Mouse (Mus musculus): Measurements from ENCODE around the gene Xab2. TPM values are rescaled to one million over a fixed set of nuclear protein-coding genes. Genes with fewer than 3 reads are reported as not detected.

The Xab2 gene
- 42.8 and 43.2 TPM in 2 replicates for polyA plus RNA-seq (2016; fragmentation: Nextera tagmentation; extraction: Ambion mirVana)

GRCm38 (mm10) chr8:3621199-3621970, at the start of gene Xab2, which contains the start of gene Pet100:
TSS of gene Xab2 (minus strand) at chr8:3621316.
TSS of gene Pet100 (plus strand) at chr8:3621548.
- H3K27ac ChIP-seq, result no peak within 1 kb of the TSS
- peaks cover 26% of the 10 kb centered on the region for H3K36me3 ChIP-seq
- peak within 1 kb of the TSS; percentile 80 for H3K4me3 ChIP-seq
- H3K4me2 ChIP-seq, result peak within 1 kb of the TSS; percentile 79
- peak; percentile 97 for ATAC-seq
- H3K27me3 ChIP-seq (replicated peaks), result no peaks in the 10 kb centered on the region
- WGBS (ENCODE audit: insufficient replicate concordance), result under 1% methylated on average over 37 of the region's 37 CpGs
- no peaks in the 10 kb centered on the region for H3K9me3 ChIP-seq (replicated peaks)
- H3K4me1 ChIP-seq, result peaks cover 21% of the 10 kb centered on the region
- H3K9ac ChIP-seq, result peak within 1 kb of the TSS; percentile 77

GRCm38 (mm10) chr8:3670388-3670787, 49.3 kb upstream of the Xab2 start:
- Histone ChIP-seq H3K27ac (no peak overlapping the region), H3K4me3 (no peak overlapping the region), H3K4me1 (peaks cover 8% of the 10 kb centered on the region), H3K27me3 (replicated peaks) (no peaks in the 10 kb centered on the region; the same call in 1 of the 2 replicates), H3K9ac (no peak overlapping the region), H3K9me3 (replicated peaks) (no peaks in the 10 kb centered on the region), H3K4me2 (no peak overlapping the region), H3K36me3 (no peaks in the 10 kb centered on the region)
- no peak for ATAC-seq
- 49% methylated on average over 2 of the region's 2 CpGs for WGBS (ENCODE audit: insufficient replicate concordance)

GRCm38 (mm10) chr8:3665507-3665906, 44.4 kb upstream of the Xab2 start, which contains the start of gene Mcemp1:
TSS of gene Mcemp1 (plus strand) at chr8:3665754.
- Histone ChIP-seq H3K9ac (no peak within 1 kb of the TSS), H3K27ac (peak within 1 kb of the TSS; percentile 7; the same call in 1 of the 2 replicates), H3K27me3 (replicated peaks) (no peaks in the 10 kb centered on the region; the same call in 1 of the 2 replicates), H3K9me3 (replicated peaks) (no peaks in the 10 kb centered on the region), H3K4me3 (no peak within 1 kb of the TSS), H3K4me1 (no peaks in the 10 kb centered on the region), H3K36me3 (no peaks in the 10 kb centered on the region), H3K4me2 (no peak within 1 kb of the TSS)
- ATAC-seq, result no peak
- WGBS (ENCODE audit: insufficient replicate concordance), result 55% methylated on average over 6 of the region's 6 CpGs

GRCm38 (mm10) chr8:3664405-3664804, 43.3 kb upstream of the Xab2 start:
- Histone ChIP-seq H3K4me2 (no peak overlapping the region), H3K4me1 (0 out of 2 replicates have a peak, but pooled peaks cover 3% of the 10 kb centered on the region), H3K4me3 (no peak overlapping the region), H3K9me3 (replicated peaks) (no peaks in the 10 kb centered on the region), H3K9ac (no peak overlapping the region), H3K36me3 (no peaks in the 10 kb centered on the region), H3K27me3 (replicated peaks) (no peaks in the 10 kb centered on the region; the same call in 1 of the 2 replicates), H3K27ac (no peak overlapping the region; the same call in 1 of the 2 replicates)
- WGBS (ENCODE audit: insufficient replicate concordance), result 16% methylated on average over 4 of the region's 5 CpGs
- ATAC-seq, result 0 out of 2 replicates have a peak, but pooled peaks have one; percentile 8

- no peak overlapping the region for H3K4me2 ChIP-seq
- WGBS (ENCODE audit: insufficient replicate concordance), result 47% methylated on average over 8 of the region's 8 CpGs
These were observed 39.8 kb upstream of the Xab2 start for GRCm38 (mm10) chr8:3660889-3661288.

GRCm38 (mm10) chr8:3656725-3657381, 35.7 kb upstream of the Xab2 start:
- 20% methylated on average over 7 of the region's 7 CpGs for WGBS (ENCODE audit: insufficient replicate concordance)

More at GRCm38 (mm10) chr8:3660889-3661288, 39.8 kb upstream of the Xab2 start:
- H3K4me3 ChIP-seq, result no peak overlapping the region
- no peaks in the 10 kb centered on the region for H3K9me3 ChIP-seq (replicated peaks)
- H3K4me1 ChIP-seq, result 0 out of 2 replicates have a peak, but pooled peaks cover 3% of the 10 kb centered on the region
- H3K36me3 ChIP-seq, result no peaks in the 10 kb centered on the region
- ATAC-seq, result no peak
- no peak overlapping the region for H3K9ac ChIP-seq
- peaks cover 13% of the 10 kb centered on the region; the same call in 1 of the 2 replicates for H3K27me3 ChIP-seq (replicated peaks)
- H3K27ac ChIP-seq, result no peak overlapping the region

GRCm38 (mm10) chr8:3655526-3655925, 34.4 kb upstream of the Xab2 start, which contains the start of gene Retn:
TSS of gene Retn (plus strand) at chr8:3655770.
- ATAC-seq, result 0 out of 2 replicates have a peak, but pooled peaks have one; percentile 7
- H3K27ac ChIP-seq, result no peak within 1 kb of the TSS
- WGBS (ENCODE audit: insufficient replicate concordance), result 48% methylated on average over 3 of the region's 3 CpGs
- H3K9me3 ChIP-seq (replicated peaks), result no peaks in the 10 kb centered on the region
- peaks cover 31% of the 10 kb centered on the region for H3K27me3 ChIP-seq (replicated peaks)
- H3K9ac ChIP-seq, result no peak within 1 kb of the TSS
- no peaks in the 10 kb centered on the region for H3K36me3 ChIP-seq
- H3K4me1 ChIP-seq, result 0 out of 2 replicates have a peak, but pooled peaks cover 3% of the 10 kb centered on the region
- H3K4me2 ChIP-seq, result no peak within 1 kb of the TSS
- H3K4me3 ChIP-seq, result no peak within 1 kb of the TSS

More at GRCm38 (mm10) chr8:3656725-3657381, 35.7 kb upstream of the Xab2 start:
- Histone ChIP-seq H3K4me2 (no peak overlapping the region), H3K9me3 (replicated peaks) (no peaks in the 10 kb centered on the region), H3K36me3 (no peaks in the 10 kb centered on the region), H3K27ac (no peak overlapping the region), H3K27me3 (replicated peaks) (peaks cover 26% of the 10 kb centered on the region), H3K9ac (no peak overlapping the region), H3K4me1 (0 out of 2 replicates have a peak, but pooled peaks cover 3% of the 10 kb centered on the region), H3K4me3 (no peak overlapping the region)
- ATAC-seq, result no peak

- 0 out of 2 replicates have a peak, but pooled peaks have one; percentile 19 for ATAC-seq
- 70% methylated on average over 11 of the region's 11 CpGs for WGBS (ENCODE audit: insufficient replicate concordance)
- no peaks in the 10 kb centered on the region for H3K4me1 ChIP-seq
- H3K4me3 ChIP-seq, result no peak overlapping the region
- no peak overlapping the region for H3K27ac ChIP-seq
- H3K4me2 ChIP-seq, result no peak overlapping the region
- H3K9me3 ChIP-seq (replicated peaks), result no peaks in the 10 kb centered on the region
- no peaks in the 10 kb centered on the region for H3K36me3 ChIP-seq
- H3K9ac ChIP-seq, result no peak overlapping the region
- H3K27me3 ChIP-seq (replicated peaks), result peaks cover 32% of the 10 kb centered on the region
These were observed 33.8 kb upstream of the Xab2 start for GRCm38 (mm10) chr8:3654726-3655508.

GRCm38 (mm10) chr8:3652845-3653244, 31.7 kb upstream of the Xab2 start:
- no peak overlapping the region for H3K4me3 ChIP-seq
- WGBS (ENCODE audit: insufficient replicate concordance), result 34% methylated on average over 3 of the region's 3 CpGs

GRCm38 (mm10) chr8:3648990-3649389, 27.9 kb upstream of the Xab2 start:
- Histone ChIP-seq H3K4me2 (peak overlapping the region; percentile 31), H3K36me3 (no peaks in the 10 kb centered on the region), H3K4me1 (no peaks in the 10 kb centered on the region), H3K4me3 (no peak overlapping the region), H3K27me3 (replicated peaks) (peaks cover 14% of the 10 kb centered on the region; the same call in 1 of the 2 replicates), H3K9me3 (replicated peaks) (no peaks in the 10 kb centered on the region), H3K9ac (no peak overlapping the region), H3K27ac (no peak overlapping the region)
- 29% methylated on average over 1 of the region's 1 CpGs for whole genome bisulfite sequencing (ENCODE audit: insufficient replicate concordance)
- ATAC-seq, result no peak

More at GRCm38 (mm10) chr8:3652845-3653244, 31.7 kb upstream of the Xab2 start:
- no peaks in the 10 kb centered on the region for H3K4me1 ChIP-seq
- H3K9ac ChIP-seq, result no peak overlapping the region
- H3K27me3 ChIP-seq (replicated peaks), result peaks cover 24% of the 10 kb centered on the region
- no peaks in the 10 kb centered on the region for H3K9me3 ChIP-seq (replicated peaks)
- no peak overlapping the region for H3K27ac ChIP-seq
- no peaks in the 10 kb centered on the region for H3K36me3 ChIP-seq
- H3K4me2 ChIP-seq, result no peak overlapping the region
- no peak for ATAC-seq

- Histone ChIP-seq H3K9ac (no peak overlapping the region), H3K9me3 (replicated peaks) (no peaks in the 10 kb centered on the region), H3K36me3 (peaks cover under 1% of the 10 kb centered on the region), H3K4me3 (no peak overlapping the region), H3K4me1 (no peaks in the 10 kb centered on the region), H3K27ac (no peak overlapping the region), H3K27me3 (replicated peaks) (peaks cover 14% of the 10 kb centered on the region; the same call in 1 of the 2 replicates), H3K4me2 (no peak overlapping the region)
- 62% methylated on average over 2 of the region's 2 CpGs for WGBS (ENCODE audit: insufficient replicate concordance)
- no peak for ATAC-seq
These were observed 27.2 kb upstream of the Xab2 start for GRCm38 (mm10) chr8:3648268-3648667.

Data from liver, embryonic 12.5 days (tissue).